Mouse (Mus musculus): ENCODE data around the gene Vmn2r85.

- TF ChIP-seq CTCF (IDR thresholded peaks at IDR 0.05; ENCODE audit: borderline replicate concordance, control insufficient read depth, extremely low read depth, insufficient read depth, low read length, poor library complexity) (no peak), POLR2A (IDR thresholded peaks at IDR 0.05; ENCODE audit: control insufficient read depth, extremely low read depth, insufficient read depth, low read length, poor library complexity) (no peak)
These were observed 61.1 kb downstream of the Vmn2r85 start for GRCm38 (mm10) chr10:130368384-130368783.
